Mouse (Mus musculus) midbrain, embryonic 13.5 days (tissue): ENCODE measurements around the gene Gabrb1. TPM values are rescaled to one million over a fixed set of nuclear protein-coding genes. Genes with fewer than 3 reads are reported as not detected.
A peak's percentile ranks its signal among the peaks of the same experiment; 100 is the strongest.

Experiments
- ATAC-seq: fragments of 200-750 bp; cut with Nextera tagmentation; 2 replicates; pipeline ENCODE4 v1.8.0; 2017; ENCODE audit warnings: mild to moderate bottlenecking, moderate TSS enrichment, moderate library complexity
- H3K27ac ChIP-seq: fragments of 300-500 bp; sonication (generic); 2 replicates; pipeline ENCODE4 v1.5.1; 2015; ENCODE audit warnings: inconsistent platforms, mild to moderate bottlenecking, moderate library complexity
- H3K27me3 ChIP-seq: fragments of 300-500 bp; sonication (generic); 2 replicates; pipeline ENCODE4 v1.6.1; 2015; ENCODE audit warnings: mild to moderate bottlenecking, inconsistent platforms
- H3K36me3 ChIP-seq: fragments of 300-500 bp; sonication (generic); 2 replicates; pipeline ENCODE4 v1.6.1; 2015; ENCODE audit warnings: mild to moderate bottlenecking, inconsistent platforms
- H3K4me1 ChIP-seq: fragments of 300-500 bp; sonication (generic); replicated peaks from 2 replicates; pipeline ENCODE4 v1.6.1; 2015; ENCODE audit warnings: inconsistent platforms
- H3K4me2 ChIP-seq: fragments of 300-500 bp; sonication (generic); replicated peaks from 2 replicates; pipeline ENCODE4 v1.6.1; 2015; ENCODE audit warnings: moderate library complexity, mild to moderate bottlenecking, inconsistent platforms
- H3K4me3 ChIP-seq: fragments of 300-500 bp; sonication (generic); replicated peaks from 2 replicates; pipeline ENCODE4 v1.5.1; 2015; ENCODE audit warnings: mild to moderate bottlenecking, inconsistent platforms
- H3K9ac ChIP-seq: fragments of 300-500 bp; sonication (generic); replicated peaks from 2 replicates; pipeline ENCODE4 v1.6.1; 2015; ENCODE audit warnings: mild to moderate bottlenecking, inconsistent platforms
- H3K9me3 ChIP-seq: fragments of 300-500 bp; sonication (generic); 2 replicates; pipeline ENCODE4 v1.6.1; 2016; ENCODE audit warnings: mild to moderate bottlenecking, inconsistent platforms
- WGBS: fragments of 180-500 bp; shearing (Covaris S2); methylation state at CpG from one replicate; pipeline ENCODE4 v1.1.7; 2015; 5-methylcytosine and 5-hydroxymethylcytosine counted together
- polyA plus RNA-seq: library from polyadenylated mRNA; unstranded; fragments of >200 nt; fragmentation: Nextera tagmentation; extraction: Ambion mirVana; gene quantifications from 2 replicates; pipeline ENCODE4 v1.2.1, GENCODE M21; 2015

Gene Gabrb1
- polyA plus RNA-seq, 1 experiment from 2014 or later, result 7.8 TPM

DNA sequence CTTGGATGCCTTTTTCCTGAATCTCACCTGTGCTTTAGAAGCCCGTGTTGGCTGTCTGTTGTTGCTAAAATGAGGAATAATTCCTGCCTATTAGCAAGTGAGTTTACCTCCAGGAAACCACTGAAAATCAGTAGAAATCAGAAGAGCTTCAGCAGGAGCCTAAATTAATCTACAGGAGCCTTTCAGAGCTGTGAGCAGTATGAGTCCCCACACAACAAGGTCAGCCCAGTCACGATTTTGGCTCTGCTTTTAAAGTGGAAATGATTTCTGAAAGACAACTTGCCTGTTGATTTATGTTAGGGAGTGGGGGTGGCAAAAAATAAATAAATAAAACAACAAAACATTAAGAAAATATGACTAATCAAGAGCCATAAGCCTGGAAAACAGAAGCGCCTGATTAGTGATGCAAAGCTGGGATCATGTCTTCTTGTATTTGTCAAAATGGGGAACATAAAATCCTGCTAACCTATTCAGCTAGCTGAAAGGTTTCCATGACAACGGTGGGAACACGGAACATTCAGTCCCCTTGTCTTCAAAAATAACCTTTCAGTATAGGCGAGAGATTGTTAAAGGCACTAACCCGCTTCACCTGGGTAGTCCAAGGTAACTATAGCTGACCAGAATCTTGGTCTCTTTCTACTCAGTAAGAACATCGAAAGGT is 312.4 kb downstream of the Gabrb1 start:
- H3K27me3 ChIP-seq, result no peaks in the 10 kb centered on the region
- no peaks in the 10 kb centered on the region for H3K9me3 ChIP-seq
- H3K9ac ChIP-seq, result no peak overlapping the region
- peak overlapping the region; percentile 27; the same call in 1 of the 2 replicates for H3K27ac ChIP-seq
- no peak overlapping the region for H3K4me2 ChIP-seq
- H3K36me3 ChIP-seq, result no peaks in the 10 kb centered on the region
- ATAC-seq, result peak; percentile 54; the same call in 1 of the 2 replicates
- no peak overlapping the region for H3K4me3 ChIP-seq
- H3K4me1 ChIP-seq, result peaks cover 20% of the 10 kb centered on the region
- 37% methylated on average over 8 of the region's 8 CpGs for WGBS

GRCm38 (mm10) chr5:71972831-71973230 is 314.9 kb downstream of the Gabrb1 start:
- Histone ChIP-seq H3K27ac (peak overlapping the region; percentile 30; the same call in 1 of the 2 replicates), H3K4me2 (no peak overlapping the region), H3K9me3 (no peaks in the 10 kb centered on the region), H3K4me3 (no peak overlapping the region), H3K36me3 (no peaks in the 10 kb centered on the region), H3K9ac (no peak overlapping the region), H3K27me3 (no peaks in the 10 kb centered on the region), H3K4me1 (peaks cover 30% of the 10 kb centered on the region)
- no peak for ATAC-seq
- 61% methylated on average over 5 of the region's 5 CpGs for WGBS

DNA sequence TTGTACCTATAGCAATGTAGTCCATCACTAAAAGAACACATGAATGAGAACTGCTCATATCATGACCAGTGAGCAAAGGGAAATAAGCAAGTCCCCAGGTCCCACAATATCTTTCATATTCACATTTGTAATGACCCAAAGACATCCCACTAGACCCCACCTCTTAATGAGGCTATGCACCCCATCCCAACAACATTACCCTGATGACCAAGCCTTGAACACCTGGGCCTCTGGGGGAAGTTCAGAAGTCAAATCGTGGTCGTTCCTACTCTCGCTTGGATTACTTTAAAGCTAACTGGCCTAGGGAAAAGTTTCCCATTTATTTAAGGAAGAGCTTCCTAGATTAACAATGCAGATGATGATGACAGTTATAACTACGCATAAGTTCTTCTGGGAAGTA is 318.2 kb downstream of the Gabrb1 start:
- Histone ChIP-seq H3K9ac (no peak overlapping the region), H3K36me3 (no peaks in the 10 kb centered on the region), H3K4me3 (no peak overlapping the region), H3K9me3 (no peaks in the 10 kb centered on the region), H3K27me3 (no peaks in the 10 kb centered on the region), H3K27ac (peak overlapping the region; percentile 56; the same call in 1 of the 2 replicates), H3K4me2 (no peak overlapping the region), H3K4me1 (peaks cover 15% of the 10 kb centered on the region)
- ATAC-seq, result peak; percentile 53
- WGBS, result 59% methylated on average over 4 of the region's 4 CpGs

GRCm38 (mm10) chr5:71976571-71977061 is 318.7 kb downstream of the Gabrb1 start:
- peak overlapping the region; percentile 56 for H3K27ac ChIP-seq
- 8% methylated on average over 5 of the region's 5 CpGs for whole genome bisulfite sequencing
- no peak overlapping the region for H3K4me3 ChIP-seq
- H3K9ac ChIP-seq, result no peak overlapping the region
- no peaks in the 10 kb centered on the region for H3K27me3 ChIP-seq
- peak; percentile 95 for ATAC-seq
- no peak overlapping the region for H3K4me2 ChIP-seq
- peaks cover 15% of the 10 kb centered on the region for H3K4me1 ChIP-seq
- H3K9me3 ChIP-seq, result no peaks in the 10 kb centered on the region
- H3K36me3 ChIP-seq, result no peaks in the 10 kb centered on the region

GRCm38 (mm10) chr5:71986561-71986960 is 328.6 kb downstream of the Gabrb1 start:
- H3K4me2 ChIP-seq, result no peak overlapping the region
- peak; percentile 58; the same call in 1 of the 2 replicates for ATAC-seq
- H3K4me3 ChIP-seq, result no peak overlapping the region
- H3K27ac ChIP-seq, result peak overlapping the region; percentile 14; the same call in 1 of the 2 replicates
- H3K36me3 ChIP-seq, result no peaks in the 10 kb centered on the region
- H3K9ac ChIP-seq, result no peak overlapping the region
- 67% methylated on average over 1 of the region's 1 CpGs for WGBS
- no peaks in the 10 kb centered on the region for H3K9me3 ChIP-seq
- no peaks in the 10 kb centered on the region for H3K27me3 ChIP-seq
- peaks cover 9% of the 10 kb centered on the region; the same call in 1 of the 2 replicates for H3K4me1 ChIP-seq

GRCm38 (mm10) chr5:71986983-71987398 is 329.1 kb downstream of the Gabrb1 start:
- Histone ChIP-seq H3K27me3 (no peaks in the 10 kb centered on the region), H3K27ac (peak overlapping the region; percentile 14; the same call in 1 of the 2 replicates), H3K36me3 (no peaks in the 10 kb centered on the region), H3K9ac (no peak overlapping the region), H3K9me3 (no peaks in the 10 kb centered on the region), H3K4me1 (peaks cover 9% of the 10 kb centered on the region; the same call in 1 of the 2 replicates), H3K4me3 (no peak overlapping the region), H3K4me2 (no peak overlapping the region)
- peak; percentile 86 for ATAC-seq
- 36% methylated on average over 5 of the region's 5 CpGs for WGBS

DNA sequence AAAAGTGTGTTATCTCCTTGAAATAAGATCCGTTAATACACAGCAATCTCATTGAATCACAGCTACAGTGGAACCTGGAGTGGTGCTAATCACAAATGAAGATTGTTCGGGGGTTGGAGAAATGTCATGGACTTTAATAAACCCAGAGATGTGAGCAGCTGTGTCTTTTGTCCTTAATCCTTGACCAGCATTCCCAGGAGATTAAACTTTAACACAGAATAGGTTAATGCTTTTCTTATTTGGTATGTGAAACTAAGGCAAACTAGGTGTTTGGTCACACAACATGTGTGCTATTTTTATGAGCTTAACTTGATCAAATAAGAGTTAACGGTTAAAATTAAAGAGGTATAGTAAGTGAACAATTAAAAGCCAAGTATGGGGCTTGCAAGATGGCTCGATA is 341.6 kb downstream of the Gabrb1 start:
- H3K4me2 ChIP-seq, result no peak overlapping the region
- no peaks in the 10 kb centered on the region for H3K36me3 ChIP-seq
- no peak overlapping the region for H3K9ac ChIP-seq
- no peaks in the 10 kb centered on the region for H3K4me1 ChIP-seq
- no peak overlapping the region for H3K4me3 ChIP-seq
- H3K9me3 ChIP-seq, result no peaks in the 10 kb centered on the region
- no peak for ATAC-seq
- no peak overlapping the region for H3K27ac ChIP-seq
- H3K27me3 ChIP-seq, result no peaks in the 10 kb centered on the region
- 63% methylated on average over 4 of the region's 4 CpGs for WGBS

- Histone ChIP-seq H3K4me2 (no peak overlapping the region), H3K36me3 (no peaks in the 10 kb centered on the region), H3K4me1 (no peaks in the 10 kb centered on the region), H3K4me3 (no peak overlapping the region), H3K9ac (no peak overlapping the region), H3K9me3 (no peaks in the 10 kb centered on the region), H3K27me3 (no peaks in the 10 kb centered on the region), H3K27ac (no peak overlapping the region)
- ATAC-seq, result no peak
- 80% methylated on average over 3 of the region's 3 CpGs for WGBS
These were observed 346.0 kb downstream of the Gabrb1 start for GRCm38 (mm10) chr5:72003811-72004435.

- no peak for ATAC-seq
- Histone ChIP-seq H3K36me3 (no peaks in the 10 kb centered on the region), H3K9ac (no peak overlapping the region), H3K4me3 (no peak overlapping the region), H3K27ac (no peak overlapping the region), H3K9me3 (no peaks in the 10 kb centered on the region), H3K4me1 (no peaks in the 10 kb centered on the region), H3K27me3 (no peaks in the 10 kb centered on the region), H3K4me2 (no peak overlapping the region)
These were observed 379.0 kb downstream of the Gabrb1 start for GRCm38 (mm10) chr5:72036954-72037353.

GRCm38 (mm10) chr5:72043226-72044151 is 385.6 kb downstream of the Gabrb1 start:
- no peaks in the 10 kb centered on the region for H3K4me1 ChIP-seq
- H3K36me3 ChIP-seq, result no peaks in the 10 kb centered on the region
- no peak overlapping the region for H3K9ac ChIP-seq
- no peak overlapping the region for H3K27ac ChIP-seq
- H3K27me3 ChIP-seq, result no peaks in the 10 kb centered on the region
- H3K4me2 ChIP-seq, result no peak overlapping the region
- H3K4me3 ChIP-seq, result no peak overlapping the region
- WGBS, result 87% methylated on average over 12 of the region's 12 CpGs
- no peaks in the 10 kb centered on the region for H3K9me3 ChIP-seq
- no peak for ATAC-seq

DNA sequence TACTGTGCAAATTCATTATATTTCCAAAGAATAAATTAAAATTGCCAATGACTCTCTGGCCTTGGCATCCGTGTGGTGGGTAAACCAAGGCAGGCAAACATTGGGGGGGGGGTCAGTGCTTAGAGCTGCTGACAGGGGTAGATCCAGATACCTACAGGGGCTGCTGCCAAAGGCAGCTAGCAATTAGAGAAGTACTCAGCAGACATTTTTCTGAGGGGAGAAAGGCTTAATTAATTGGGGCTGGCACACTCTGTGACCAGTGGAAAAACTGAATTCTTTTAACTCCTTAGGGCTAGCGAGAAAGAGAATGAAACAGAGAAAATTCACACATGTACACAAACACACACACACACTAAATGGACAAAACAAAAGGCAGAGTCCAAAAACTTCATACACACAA is 388.3 kb downstream of the Gabrb1 start:
- Histone ChIP-seq H3K27ac (no peak overlapping the region), H3K9me3 (no peaks in the 10 kb centered on the region), H3K27me3 (no peaks in the 10 kb centered on the region), H3K4me3 (no peak overlapping the region), H3K4me1 (no peaks in the 10 kb centered on the region), H3K9ac (no peak overlapping the region), H3K36me3 (no peaks in the 10 kb centered on the region), H3K4me2 (no peak overlapping the region)
- ATAC-seq, result no peak
- WGBS, result 77% methylated on average over 2 of the region's 2 CpGs

DNA sequence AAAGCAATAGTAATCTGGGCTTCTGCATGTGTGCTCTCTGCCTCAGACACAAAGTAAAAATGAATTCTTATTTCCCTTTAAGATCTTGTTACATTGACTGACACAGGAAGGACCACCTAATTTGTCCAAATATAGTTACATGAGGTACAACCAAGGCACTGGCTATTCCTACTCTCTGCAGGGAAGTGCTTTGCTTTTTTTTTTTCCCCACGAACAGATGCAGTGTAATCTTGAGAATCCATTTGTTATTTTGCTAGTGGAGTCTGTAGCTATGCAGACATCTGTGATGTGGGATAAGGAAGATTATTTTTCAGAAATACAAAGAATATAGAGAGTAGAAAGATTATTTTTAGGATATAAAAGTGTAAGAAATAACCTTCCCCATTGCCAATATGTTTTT is 406.2 kb downstream of the Gabrb1 start:
- no peaks in the 10 kb centered on the region for H3K4me1 ChIP-seq
- no peaks in the 10 kb centered on the region for H3K27me3 ChIP-seq
- no peak overlapping the region for H3K27ac ChIP-seq
- H3K4me2 ChIP-seq, result no peak overlapping the region
- H3K9me3 ChIP-seq, result no peaks in the 10 kb centered on the region
- no peak overlapping the region for H3K4me3 ChIP-seq
- no peak overlapping the region for H3K9ac ChIP-seq
- ATAC-seq, result no peak
- whole genome bisulfite sequencing, result 74% methylated on average over 1 of the region's 1 CpGs
- H3K36me3 ChIP-seq, result no peaks in the 10 kb centered on the region
